Mouse (Mus musculus): ENCODE data around the gene Vmn2r70.

Gene Vmn2r70

DNA sequence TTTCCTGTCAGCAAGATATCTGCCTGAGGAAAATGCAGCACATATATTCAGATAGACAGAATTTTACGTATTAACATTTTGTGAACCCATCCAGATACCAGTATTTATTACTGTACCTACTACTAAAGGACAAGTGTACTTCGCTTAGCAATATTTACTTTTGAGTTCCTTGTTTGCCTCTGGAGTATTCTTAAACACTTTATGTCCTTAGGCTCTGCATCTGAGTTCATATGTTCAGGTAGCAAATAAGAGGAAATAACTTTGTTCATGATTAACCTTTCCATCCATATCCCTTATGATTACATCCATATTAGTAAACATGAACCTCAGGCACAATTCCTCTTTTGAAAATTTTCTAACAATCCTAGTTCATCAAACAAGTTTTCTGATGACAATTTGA is at the start of gene Vmn2r70:
Gene Vmn2r70, minus strand, starts transcription at position 101 of the 400 bp plus-strand sequence.
- in situ Hi-C loops (cut with MboI; ENCODE audit: unreplicated experiment in 2 of 2) = no loop called here

DNA sequence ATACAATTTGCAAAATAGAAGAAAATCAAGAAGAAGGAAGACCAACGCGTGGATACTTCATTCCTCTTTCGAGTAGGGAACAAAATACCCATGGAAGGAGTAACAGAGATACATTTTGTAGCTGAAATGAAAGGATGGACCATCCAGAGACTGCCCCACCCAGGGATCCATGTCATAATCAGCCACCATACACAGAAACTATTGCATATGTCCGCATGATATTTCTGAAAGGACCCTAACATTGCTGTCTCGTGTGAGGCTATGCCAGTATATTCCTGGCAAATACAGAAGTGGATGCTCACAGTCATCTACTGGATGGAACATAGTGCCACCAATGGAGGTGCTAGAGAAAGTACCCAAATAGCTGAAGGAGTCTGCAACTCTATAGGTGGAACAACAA is 6.2 kb downstream of the Vmn2r70 start, which contains the start of gene Vmn2r71:
Gene Vmn2r71, plus strand, starts transcription at position 301 of the 400 bp plus-strand sequence.
- in situ Hi-C loops (cut with MboI; ENCODE audit: unreplicated experiment in 2 of 2) = no loop called here

DNA sequence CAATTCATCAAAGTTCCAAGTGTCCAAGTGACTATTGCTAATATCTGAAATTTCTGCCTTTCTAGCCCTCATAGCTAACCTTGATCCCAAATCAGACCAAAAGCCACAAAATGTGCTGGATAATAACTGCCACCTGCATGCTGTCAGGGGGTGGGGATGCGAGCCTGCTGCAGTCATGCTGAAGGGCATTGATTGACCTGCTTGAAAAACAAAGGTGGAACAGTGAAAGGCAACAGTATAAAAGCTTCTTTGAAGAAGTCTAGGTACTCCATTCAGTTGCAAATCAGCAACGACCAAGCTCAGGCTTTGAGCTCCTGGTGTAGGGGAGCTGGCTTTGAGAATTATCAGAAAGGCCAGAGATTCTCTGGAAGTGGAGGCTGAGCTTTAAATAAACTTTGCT is 25.9 kb downstream of the Vmn2r70 start:
- in situ Hi-C loops (cut with MboI; ENCODE audit: unreplicated experiment in 2 of 2) = no loop called here

DNA sequence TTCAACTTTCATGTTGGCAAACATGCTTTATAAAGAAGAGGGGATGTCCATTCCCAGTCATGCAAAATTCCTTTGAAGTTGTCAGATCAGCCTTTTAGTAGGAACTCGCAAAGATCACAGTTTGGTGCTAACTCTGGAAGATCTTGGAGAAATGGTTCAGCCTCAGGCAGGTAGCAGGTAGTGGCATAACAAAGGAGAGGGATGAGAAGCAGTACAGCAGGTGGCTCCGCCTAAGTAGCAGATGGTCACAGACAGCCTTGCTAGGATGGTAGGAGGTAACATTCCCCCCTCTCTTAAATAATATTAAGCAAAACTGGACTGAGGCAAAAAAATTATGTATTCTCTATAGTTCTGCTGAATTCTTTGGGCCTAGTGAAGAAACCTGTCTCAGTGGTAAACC is 26.9 kb downstream of the Vmn2r70 start:
- in situ Hi-C loops (cut with MboI; ENCODE audit: unreplicated experiment in 2 of 2) = no loop called here

All from v-Abl transformed pro-B cells (cell line).